Mouse (Mus musculus): Measurements from ENCODE around the gene Lrrc40. TPM values are rescaled to one million over a fixed set of nuclear protein-coding genes. Genes with fewer than 3 reads are reported as not detected.

The Lrrc40 gene
- total RNA-seq, 1 experiment: 42.5 TPM

- TF ChIP-seq ZC3H11A (IDR thresholded peaks at IDR 0.05; ENCODE audit: borderline replicate concordance, low read depth, low read length) (no peak), ZNF384 (IDR thresholded peaks at IDR 0.05; ENCODE audit: low read depth, low read length) (no peak), CHD2 (IDR thresholded peaks at IDR 0.05; ENCODE audit: low read depth, low read length) (no peak), MAFK (IDR thresholded peaks at IDR 0.05; ENCODE audit: insufficient read depth, low read depth, low read length) (no peak), HCFC1 (IDR thresholded peaks at IDR 0.05; ENCODE audit: borderline replicate concordance, insufficient read depth, low read length) (no peak)
- H3K27ac ChIP-seq (ENCODE audit: insufficient read depth, low read depth, low read length, poor library complexity, severe bottlenecking): no peak overlapping the region
- in situ Hi-C loops (cut with MboI; ENCODE audit: low sequenced_read_pairs in 2 of 2, unreplicated experiment in 2 of 2): no loop called here
- H3K36me3 ChIP-seq (ENCODE audit: control insufficient read depth, insufficient read depth, low read length, poor library complexity, severe bottlenecking): peaks cover 17% of the 10 kb centered on the region
- no peaks in the 10 kb centered on the region for H3K4me1 ChIP-seq (ENCODE audit: control insufficient read depth in 2 of 2, insufficient read depth in 2 of 2, low read length in 2 of 2, poor library complexity in 1 of 2)
- DNase-seq (ENCODE audit: low read depth, low spot score): no peak
- no peaks in the 10 kb centered on the region for H3K9me3 ChIP-seq (ENCODE audit: control insufficient read depth, insufficient read depth, low read depth, low read length)
- no peak overlapping the region for H3K9ac ChIP-seq (ENCODE audit: insufficient read depth, low read depth, low read length, poor library complexity, severe bottlenecking)
- H3K4me3 ChIP-seq (ENCODE audit: insufficient read depth in 1 of 2, low read depth in 1 of 2, low read length in 2 of 2, poor library complexity in 1 of 2, severe bottlenecking in 1 of 2): no peak overlapping the region
Observed at GRCm38 (mm10) chr3:158060621-158061291, 24.3 kb downstream of the Lrrc40 start.

- TF ChIP-seq CHD2 (IDR thresholded peaks at IDR 0.05; ENCODE audit: low read depth, low read length) (no peak), MAFK (IDR thresholded peaks at IDR 0.05; ENCODE audit: insufficient read depth, low read depth, low read length) (no peak), ZC3H11A (IDR thresholded peaks at IDR 0.05; ENCODE audit: borderline replicate concordance, low read depth, low read length) (no peak), HCFC1 (IDR thresholded peaks at IDR 0.05; ENCODE audit: borderline replicate concordance, insufficient read depth, low read length) (no peak), ZNF384 (IDR thresholded peaks at IDR 0.05; ENCODE audit: low read depth, low read length) (no peak)
- H3K4me3 ChIP-seq (ENCODE audit: insufficient read depth in 1 of 2, low read depth in 1 of 2, low read length in 2 of 2, poor library complexity in 1 of 2, severe bottlenecking in 1 of 2): no peak overlapping the region
- no peaks in the 10 kb centered on the region for H3K9me3 ChIP-seq (ENCODE audit: control insufficient read depth, insufficient read depth, low read depth, low read length)
- H3K36me3 ChIP-seq (ENCODE audit: control insufficient read depth, insufficient read depth, low read length, poor library complexity, severe bottlenecking): peaks cover 12% of the 10 kb centered on the region
- no peak overlapping the region for H3K9ac ChIP-seq (ENCODE audit: insufficient read depth, low read depth, low read length, poor library complexity, severe bottlenecking)
- in situ Hi-C loops (cut with MboI; ENCODE audit: low sequenced_read_pairs in 2 of 2, unreplicated experiment in 2 of 2): no loop called here
- no peaks in the 10 kb centered on the region for H3K4me1 ChIP-seq (ENCODE audit: control insufficient read depth in 2 of 2, insufficient read depth in 2 of 2, low read length in 2 of 2, poor library complexity in 1 of 2)
- H3K27ac ChIP-seq (ENCODE audit: insufficient read depth, low read depth, low read length, poor library complexity, severe bottlenecking): no peak overlapping the region
- DNase-seq (ENCODE audit: low read depth, low spot score): no peak
Observed at GRCm38 (mm10) chr3:158061811-158062523, 25.5 kb downstream of the Lrrc40 start.

- Histone ChIP-seq H3K27ac (ENCODE audit: insufficient read depth, low read depth, low read length, poor library complexity, severe bottlenecking) (no peak overlapping the region), H3K9me3 (ENCODE audit: control insufficient read depth, insufficient read depth, low read depth, low read length) (no peaks in the 10 kb centered on the region), H3K36me3 (ENCODE audit: control insufficient read depth, insufficient read depth, low read length, poor library complexity, severe bottlenecking) (peaks cover 9% of the 10 kb centered on the region), H3K4me1 (ENCODE audit: control insufficient read depth in 2 of 2, insufficient read depth in 2 of 2, low read length in 2 of 2, poor library complexity in 1 of 2) (no peaks in the 10 kb centered on the region), H3K9ac (ENCODE audit: insufficient read depth, low read depth, low read length, poor library complexity, severe bottlenecking) (no peak overlapping the region), H3K4me3 (ENCODE audit: insufficient read depth in 1 of 2, low read depth in 1 of 2, low read length in 2 of 2, poor library complexity in 1 of 2, severe bottlenecking in 1 of 2) (no peak overlapping the region)
- TF ChIP-seq ZC3H11A (IDR thresholded peaks at IDR 0.05; ENCODE audit: borderline replicate concordance, low read depth, low read length) (no peak), HCFC1 (IDR thresholded peaks at IDR 0.05; ENCODE audit: borderline replicate concordance, insufficient read depth, low read length) (no peak), ZNF384 (IDR thresholded peaks at IDR 0.05; ENCODE audit: low read depth, low read length) (no peak), CHD2 (IDR thresholded peaks at IDR 0.05; ENCODE audit: low read depth, low read length) (no peak), MAFK (IDR thresholded peaks at IDR 0.05; ENCODE audit: insufficient read depth, low read depth, low read length) (no peak)
- no peak for DNase-seq (ENCODE audit: low read depth, low spot score)
- in situ Hi-C loops (cut with MboI; ENCODE audit: low sequenced_read_pairs in 2 of 2, unreplicated experiment in 2 of 2): no loop called here
Observed at GRCm38 (mm10) chr3:158065256-158065655, 28.8 kb downstream of the Lrrc40 start.

- no peaks in the 10 kb centered on the region for H3K4me1 ChIP-seq (ENCODE audit: control insufficient read depth in 2 of 2, insufficient read depth in 2 of 2, low read length in 2 of 2, poor library complexity in 1 of 2)
- TF ChIP-seq ZC3H11A (IDR thresholded peaks at IDR 0.05; ENCODE audit: borderline replicate concordance, low read depth, low read length) (no peak), HCFC1 (IDR thresholded peaks at IDR 0.05; ENCODE audit: borderline replicate concordance, insufficient read depth, low read length) (no peak), ZNF384 (IDR thresholded peaks at IDR 0.05; ENCODE audit: low read depth, low read length) (no peak), CHD2 (IDR thresholded peaks at IDR 0.05; ENCODE audit: low read depth, low read length) (no peak), MAFK (IDR thresholded peaks at IDR 0.05; ENCODE audit: insufficient read depth, low read depth, low read length) (no peak)
- in situ Hi-C loops (cut with MboI; ENCODE audit: low sequenced_read_pairs in 2 of 2, unreplicated experiment in 2 of 2): no loop called here
- H3K36me3 ChIP-seq (ENCODE audit: control insufficient read depth, insufficient read depth, low read length, poor library complexity, severe bottlenecking): peaks cover 7% of the 10 kb centered on the region
- no peak overlapping the region for H3K4me3 ChIP-seq (ENCODE audit: insufficient read depth in 1 of 2, low read depth in 1 of 2, low read length in 2 of 2, poor library complexity in 1 of 2, severe bottlenecking in 1 of 2)
- H3K27ac ChIP-seq (ENCODE audit: insufficient read depth, low read depth, low read length, poor library complexity, severe bottlenecking): no peak overlapping the region
- DNase-seq (ENCODE audit: low read depth, low spot score): no peak
- H3K9me3 ChIP-seq (ENCODE audit: control insufficient read depth, insufficient read depth, low read depth, low read length): no peaks in the 10 kb centered on the region
- H3K9ac ChIP-seq (ENCODE audit: insufficient read depth, low read depth, low read length, poor library complexity, severe bottlenecking): no peak overlapping the region
Observed at GRCm38 (mm10) chr3:158067916-158068315, 31.5 kb downstream of the Lrrc40 start.
